Mouse (Mus musculus) stomach, postnatal 0 days (tissue): ENCODE measurements around the gene Atp6v1b1.
A peak's percentile ranks its signal among the peaks of the same experiment; 100 is the strongest.

Experiments
- CTCF ChIP-seq: IDR thresholded peaks from 2 replicates; pipeline ENCODE4 v1.5.1; 2016; ENCODE audit warnings: antibody characterized with exemption, low read depth, mild to moderate bottlenecking, moderate library complexity
- EP300 ChIP-seq: optimal IDR thresholded peaks from 2 replicates; pipeline ENCODE3; 2016; ENCODE audit warnings: antibody characterized with exemption

DNA sequence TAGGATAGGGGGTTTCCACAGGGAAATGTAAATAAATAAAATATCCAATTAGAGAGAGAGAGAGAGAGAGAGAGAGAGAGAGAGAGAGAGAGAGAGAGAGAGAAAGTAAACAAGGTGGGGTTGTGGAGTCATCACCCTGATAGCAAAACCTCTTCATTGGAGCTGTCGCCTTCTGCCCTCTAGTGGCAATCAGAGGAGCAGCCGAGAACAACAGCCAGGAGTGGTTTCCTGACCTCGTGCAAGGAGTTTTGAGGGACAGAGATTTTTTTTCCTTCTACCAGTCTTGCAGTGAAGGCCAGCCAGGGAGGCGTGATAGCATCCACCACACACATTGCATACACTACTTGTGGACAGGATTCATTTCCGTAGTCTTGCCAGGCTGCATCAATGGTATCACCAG lies 36.2 kb downstream of the Atp6v1b1 start:
- peak; percentile 90 for TF ChIP-seq CTCF
- TF ChIP-seq EP300: no peak
